Mouse (Mus musculus) intestine, postnatal 0 days (tissue): Measurements from ENCODE around the gene Zc3h7b. TPM values are rescaled to one million over a fixed set of nuclear protein-coding genes. Genes with fewer than 3 reads are reported as not detected.

Source experiments
- ATAC-seq: fragments of 200-750 bp; cut with Nextera tagmentation; 2 replicates; pipeline ENCODE4 v1.8.0; 2017; ENCODE audit warnings: mild to moderate bottlenecking, moderate TSS enrichment, moderate library complexity
- H3K27ac ChIP-seq: fragments of 300-500 bp; sonication (generic); 2 replicates; pipeline ENCODE4 v1.5.1; 2014; ENCODE audit warnings: mild to moderate bottlenecking, low read depth, low read length, moderate library complexity
- H3K27me3 ChIP-seq: fragments of 300-500 bp; sonication (generic); replicated peaks from 2 replicates; pipeline ENCODE4 v1.6.1; 2014; ENCODE audit warnings: low read length, mixed read lengths; ENCODE audit not compliant: control insufficient read depth, insufficient read depth
- H3K36me3 ChIP-seq: fragments of 300-500 bp; sonication (generic); 2 replicates; pipeline ENCODE4 v1.6.1; 2014; ENCODE audit warnings: mild to moderate bottlenecking, moderate library complexity; ENCODE audit not compliant: control insufficient read depth, insufficient read depth
- H3K4me1 ChIP-seq: fragments of 300-500 bp; sonication (generic); replicated peaks from 2 replicates; pipeline ENCODE4 v1.6.1; 2014; ENCODE audit warnings: antibody characterized with exemption, low read length, mixed read lengths; ENCODE audit not compliant: control insufficient read depth, insufficient read depth
- H3K4me2 ChIP-seq: fragments of 300-500 bp; sonication (generic); replicated peaks from 2 replicates; pipeline ENCODE4 v1.6.1; 2014; ENCODE audit warnings: low read depth, mild to moderate bottlenecking, moderate library complexity
- H3K4me3 ChIP-seq: fragments of 300-500 bp; sonication (generic); 2 replicates; pipeline ENCODE4 v1.5.1; 2014; ENCODE audit warnings: low read depth, low read length
- H3K9ac ChIP-seq: fragments of 300-500 bp; sonication (generic); 2 replicates; pipeline ENCODE4 v1.6.1; 2014; ENCODE audit warnings: mild to moderate bottlenecking, low read depth, low read length
- H3K9me3 ChIP-seq: fragments of 300-500 bp; sonication (generic); 2 replicates; pipeline ENCODE4 v1.6.1; 2016; ENCODE audit warnings: mixed run types; ENCODE audit not compliant: control insufficient read depth
- CTCF ChIP-seq: sonication (generic); IDR thresholded peaks from 2 replicates; pipeline ENCODE4 v1.5.1; 2016; ENCODE audit warnings: low read depth, mild to moderate bottlenecking, control low read depth, antibody characterized with exemption, moderate library complexity
- WGBS: fragments of 180-500 bp; shearing (Covaris S2); extraction: QIAGEN DNeasy Blood & Tissue Kit; methylation state at CpG from one replicate; pipeline ENCODE4 v1.1.7; 2014; 5-methylcytosine and 5-hydroxymethylcytosine counted together
- polyA plus RNA-seq: library from polyadenylated mRNA; unstranded; fragments of >200 nt; fragmentation: Nextera tagmentation; extraction: Ambion mirVana; gene quantifications from 2 replicates; pipeline ENCODE4 v1.2.1, GENCODE M21; 2015

Gene Zc3h7b
- polyA plus RNA-seq, 1 experiment from 2014 or later, result 7.3 TPM

DNA sequence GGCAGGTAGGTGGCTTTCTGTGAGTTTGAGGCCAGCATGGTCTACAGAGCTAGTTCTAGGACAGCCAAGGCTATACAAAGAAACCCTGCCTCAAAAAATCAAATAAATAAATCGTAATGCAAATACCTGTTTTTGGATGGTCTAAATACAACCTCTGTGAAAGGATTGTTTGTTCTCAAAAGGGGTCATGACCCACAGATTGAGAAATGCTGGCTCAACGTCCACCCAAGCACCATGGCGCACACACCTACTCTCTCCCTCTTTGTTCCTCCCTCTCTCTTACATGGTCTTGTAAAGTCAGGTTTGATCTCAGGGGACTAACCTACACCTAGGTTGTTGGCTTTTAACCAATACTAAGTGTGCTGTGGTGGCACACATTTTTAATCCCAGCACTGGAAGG, 77.8 kb downstream of the Zc3h7b start:
- Histone ChIP-seq H3K9ac (no peak overlapping the region), H3K4me2 (no peak overlapping the region), H3K4me3 (no peak overlapping the region), H3K36me3 (peaks cover 63% of the 10 kb centered on the region), H3K9me3 (no peaks in the 10 kb centered on the region), H3K4me1 (no peaks in the 10 kb centered on the region), H3K27ac (no peak overlapping the region), H3K27me3 (no peaks in the 10 kb centered on the region)
- WGBS, result 82% methylated on average over 3 of the region's 3 CpGs
- no peak for TF ChIP-seq CTCF
- no peak for ATAC-seq

DNA sequence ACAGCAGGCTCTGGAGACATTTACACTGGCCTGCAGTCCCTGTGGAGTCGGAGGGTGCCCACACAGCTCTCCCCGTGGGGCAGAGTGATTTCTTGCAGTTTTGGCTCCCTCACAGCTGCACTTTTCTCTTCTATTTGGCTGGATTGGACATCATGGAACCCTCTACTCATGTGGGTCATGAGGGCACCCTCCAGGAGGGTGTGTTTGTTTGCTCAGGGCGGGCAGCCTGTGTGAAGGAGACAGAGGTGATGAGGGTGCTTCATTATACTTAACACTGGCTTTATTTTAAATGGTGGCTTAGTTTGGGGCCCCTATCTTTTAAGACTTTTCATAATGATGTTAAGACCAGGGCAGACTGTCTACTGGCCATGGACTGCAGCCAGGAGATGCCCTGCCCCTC, 80.0 kb downstream of the Zc3h7b start:
- Histone ChIP-seq H3K36me3 (peaks cover 45% of the 10 kb centered on the region), H3K4me2 (no peak overlapping the region), H3K27me3 (no peaks in the 10 kb centered on the region), H3K27ac (no peak overlapping the region), H3K9me3 (no peaks in the 10 kb centered on the region), H3K4me3 (no peak overlapping the region), H3K9ac (no peak overlapping the region), H3K4me1 (no peaks in the 10 kb centered on the region)
- TF ChIP-seq CTCF, result no peak
- no peak for ATAC-seq
- 53% methylated on average over 3 of the region's 3 CpGs for whole genome bisulfite sequencing

DNA sequence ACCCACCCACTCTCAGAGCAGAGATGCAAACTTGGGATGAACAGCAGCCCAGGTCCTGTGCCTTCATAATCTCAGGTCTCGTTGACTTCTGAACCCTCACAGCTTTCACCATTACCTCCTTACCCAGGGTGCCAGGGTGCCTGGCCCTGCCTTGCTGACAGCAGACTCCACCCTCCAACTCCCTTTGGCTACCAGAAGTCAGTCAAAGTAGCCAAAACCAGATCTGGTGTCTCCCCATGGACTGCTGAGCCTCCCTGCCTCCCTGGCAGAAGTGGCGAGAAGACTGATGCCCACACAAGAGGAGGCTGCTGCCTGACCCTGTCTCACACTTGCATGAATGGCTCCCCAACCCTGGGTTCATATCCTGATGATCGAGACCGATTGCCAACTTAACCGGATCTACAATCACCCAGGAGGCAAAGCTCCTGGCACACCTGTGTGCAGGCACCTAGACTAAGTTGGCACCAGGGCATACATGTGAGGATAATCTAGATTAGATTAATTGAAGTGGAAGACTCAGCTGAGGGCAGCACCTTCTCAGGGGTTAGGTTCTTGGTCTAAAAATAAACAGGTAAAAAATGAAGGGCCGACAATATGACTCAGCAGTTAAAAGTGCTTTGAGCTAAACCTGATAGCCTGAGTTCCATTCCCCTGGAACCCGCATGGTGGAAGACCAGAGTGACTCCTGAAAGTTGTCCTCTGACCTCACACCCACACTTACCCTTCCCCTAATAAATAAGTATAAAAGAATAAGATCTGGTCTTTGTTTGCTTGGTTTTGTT, 83.8 kb downstream of the Zc3h7b start:
- 88% methylated on average over 7 of the region's 7 CpGs for WGBS
- TF ChIP-seq CTCF, result no peak
- Histone ChIP-seq H3K9ac (no peak overlapping the region), H3K27ac (no peak overlapping the region), H3K4me2 (no peak overlapping the region), H3K4me3 (no peak overlapping the region), H3K9me3 (no peaks in the 10 kb centered on the region), H3K27me3 (no peaks in the 10 kb centered on the region), H3K4me1 (no peaks in the 10 kb centered on the region), H3K36me3 (peaks cover 20% of the 10 kb centered on the region)
- no peak for ATAC-seq

DNA sequence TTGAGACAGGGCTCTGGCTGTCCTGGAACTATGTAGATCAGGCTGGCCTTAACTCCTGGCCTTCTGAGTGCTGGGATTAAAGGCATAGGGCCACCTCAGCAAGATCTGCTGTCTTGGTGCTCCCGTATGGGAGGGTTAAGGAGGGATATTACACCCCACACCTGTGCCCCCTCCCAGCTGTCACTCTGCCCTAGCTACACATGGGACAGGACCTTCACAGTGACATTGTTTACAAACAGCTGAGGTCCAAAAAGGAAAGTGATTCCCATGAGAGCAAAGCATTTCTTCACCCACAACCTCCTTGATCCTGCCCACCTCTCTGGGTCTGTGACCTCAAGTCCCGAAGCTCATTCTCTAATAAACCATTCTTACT, 84.3 kb downstream of the Zc3h7b start:
- no peak for ATAC-seq
- Histone ChIP-seq H3K27ac (no peak overlapping the region), H3K4me1 (no peaks in the 10 kb centered on the region), H3K4me3 (no peak overlapping the region), H3K4me2 (no peak overlapping the region), H3K9ac (no peak overlapping the region), H3K27me3 (no peaks in the 10 kb centered on the region), H3K9me3 (no peaks in the 10 kb centered on the region), H3K36me3 (peaks cover 15% of the 10 kb centered on the region; the same call in 1 of the 2 replicates)
- 65% methylated on average over 2 of the region's 2 CpGs for WGBS
- no peak for TF ChIP-seq CTCF

DNA sequence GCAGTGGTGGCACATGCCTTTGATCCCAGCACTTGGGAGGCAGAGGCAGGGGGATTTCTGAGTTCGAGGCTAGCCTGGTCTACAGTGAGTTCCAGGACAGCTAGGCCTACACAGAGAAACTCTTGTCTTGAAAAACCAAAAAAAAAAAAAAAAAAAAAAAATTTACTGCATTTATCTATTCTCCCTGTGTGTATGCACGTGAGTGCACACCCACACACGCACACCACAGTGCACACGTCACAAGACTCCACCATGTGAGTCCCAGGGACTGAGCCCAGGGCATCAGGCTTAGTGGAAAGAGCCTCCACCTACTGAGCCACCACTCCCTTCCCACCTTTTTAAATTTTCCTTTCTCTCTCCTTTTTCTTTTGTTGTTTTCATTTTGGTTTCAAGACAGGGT, 85.7 kb downstream of the Zc3h7b start:
- 75% methylated on average over 4 of the region's 4 CpGs for WGBS
- H3K9ac ChIP-seq, result no peak overlapping the region

DNA sequence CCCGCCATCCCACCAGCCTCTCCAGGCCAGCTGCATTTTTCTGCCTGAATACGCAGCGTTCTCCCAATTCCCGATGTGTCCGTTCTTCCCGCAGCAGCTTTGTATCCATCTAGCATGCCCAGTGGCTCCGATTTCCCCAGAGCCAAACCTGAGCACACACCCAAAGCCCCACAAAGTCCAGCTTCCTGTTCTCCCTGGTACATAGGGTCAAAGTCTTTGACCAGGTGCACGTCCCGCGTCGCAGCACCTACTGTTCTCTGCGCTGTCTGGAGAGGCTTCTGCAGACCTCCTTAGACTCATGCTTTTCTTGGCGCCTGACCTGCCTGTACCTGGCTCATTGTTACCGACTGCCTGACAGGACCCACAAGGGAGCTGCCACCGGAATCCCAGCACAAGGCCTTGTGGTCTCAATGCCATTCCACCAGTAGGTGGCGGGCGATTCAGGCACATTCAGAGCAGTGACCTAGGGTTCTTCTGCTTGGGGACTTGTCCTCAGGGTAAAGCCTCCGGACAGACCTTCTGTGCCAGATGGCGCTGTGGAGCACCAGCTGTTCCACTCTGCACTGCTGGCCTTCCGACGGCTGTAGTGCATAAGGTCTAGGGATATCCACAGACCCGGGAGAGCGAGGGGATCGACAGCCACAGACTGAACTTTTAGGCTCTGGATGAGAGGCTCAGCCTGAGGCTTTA, 86.4 kb downstream of the Zc3h7b start:
- Histone ChIP-seq H3K27me3 (no peaks in the 10 kb centered on the region), H3K4me2 (peak overlapping the region; percentile 56), H3K4me1 (no peaks in the 10 kb centered on the region; the same call in 1 of the 2 replicates), H3K27ac (peak overlapping the region; percentile 46; the same call in 1 of the 2 replicates), H3K9me3 (no peaks in the 10 kb centered on the region), H3K9ac (no peak overlapping the region), H3K36me3 (peaks cover 4% of the 10 kb centered on the region; the same call in 1 of the 2 replicates), H3K4me3 (peak overlapping the region; percentile 14)
- peak; percentile 75 for ATAC-seq
- WGBS, result 8% methylated on average over 24 of the region's 24 CpGs
- peak; percentile 100 for TF ChIP-seq CTCF

More for the DNA sequence above, 85.7 kb downstream of the Zc3h7b start:
- Histone ChIP-seq H3K4me1 (no peaks in the 10 kb centered on the region), H3K27ac (0 out of 2 replicates have a peak overlapping the region, but pooled peaks have one; percentile 46), H3K4me2 (no peak overlapping the region), H3K27me3 (no peaks in the 10 kb centered on the region), H3K4me3 (no peak overlapping the region), H3K36me3 (peaks cover 4% of the 10 kb centered on the region; the same call in 1 of the 2 replicates), H3K9me3 (no peaks in the 10 kb centered on the region)
- no peak for ATAC-seq
- no peak for TF ChIP-seq CTCF
